Mouse (Mus musculus) heart, postnatal 10 days (tissue): ENCODE measurements at regions not wholly inside any gene's neighbourhood (a gene's known extent, or its start where the extent isn't known, plus 50 kb on each side); places are given as distances from the start of the nearest gene placed in this dataset.
"Not testable (repeated sequence)": the region's sequence is repeated elsewhere in the genome, so short reads cannot be mapped to it uniquely, and the experiment has no call there.

Experiments used
- DNase-seq, 2 experiments: peaks; one replicate each; pipeline ENCODE4 v3.0.0; 2021
- intact Hi-C: fragments of 180-260 bp; cut with DNase I; formaldehyde crosslinking; loops from one replicate; pipeline ENCODE4 v1.15.1; 2025

- peak; percentile 0 to 1 for DNase-seq
- intact Hi-C loops: not testable (repeated sequence)
Observed at GRCm38 (mm10) chr12:22623205-22623604, 1156.9 kb downstream of the Gm10330 start.
